Mouse (Mus musculus) ES-E14 (cell line): ENCODE results near the gene Prkag1. TPM values are rescaled to one million over a fixed set of nuclear protein-coding genes. Genes with fewer than 3 reads are reported as not detected.

Source experiments
- DNase-seq: peaks from one replicate; pipeline ENCODE4 v3.0.0-alpha.2; 2013; ENCODE audit warnings: low read depth, low spot score
- H3K27ac ChIP-seq: 2 replicates; pipeline ENCODE4 v1.5.1; 2012; ENCODE audit warnings: low read depth, mild to moderate bottlenecking, low read length, moderate library complexity, mixed read lengths; ENCODE audit not compliant: poor library complexity, insufficient read depth, severe bottlenecking
- H3K36me3 ChIP-seq: 2 replicates; pipeline ENCODE4 v1.6.1; 2012; ENCODE audit warnings: mild to moderate bottlenecking, low read length, moderate library complexity, mixed read lengths; ENCODE audit not compliant: control insufficient read depth, poor library complexity, insufficient read depth, severe bottlenecking
- H3K4me1 ChIP-seq, 2 experiments: fragments of 150-350 bp in 1 of 2; sonication (generic) in 1 of 2; 2 replicates each; pipeline ENCODE4 v1.6.1; 2012; ENCODE audit warnings: low read length in 2 of 2, mild to moderate bottlenecking in 1 of 2, mixed read lengths in 1 of 2; ENCODE audit not compliant: control insufficient read depth in 2 of 2, insufficient read depth in 2 of 2, poor library complexity in 1 of 2
- H3K4me3 ChIP-seq, 2 experiments: fragments of 150-350 bp in 1 of 2; sonication (generic) in 1 of 2; 2 replicates each; pipeline ENCODE4 v1.5.1; 2012; ENCODE audit warnings: low read length in 2 of 2, low read depth in 1 of 2, mild to moderate bottlenecking in 1 of 2, mixed read lengths in 1 of 2; ENCODE audit not compliant: insufficient read depth in 1 of 2, poor library complexity in 1 of 2, severe bottlenecking in 1 of 2
- H3K9ac ChIP-seq: 2 replicates; pipeline ENCODE4 v1.6.1; 2012; ENCODE audit warnings: low read depth, mild to moderate bottlenecking, low read length, mixed read lengths; ENCODE audit not compliant: poor library complexity, insufficient read depth, severe bottlenecking
- H3K9me3 ChIP-seq: fragments of 150-350 bp; sonication (generic); 2 replicates; pipeline ENCODE4 v1.6.1; 2012; ENCODE audit warnings: low read depth, mild to moderate bottlenecking, low read length; ENCODE audit not compliant: control insufficient read depth, insufficient read depth
- CHD2 ChIP-seq: IDR thresholded peaks from 2 replicates; pipeline ENCODE4 v1.6.1; 2014; ENCODE audit warnings: mild to moderate bottlenecking, low read depth, low read length, inconsistent platforms
- HCFC1 ChIP-seq: IDR thresholded peaks from 2 replicates; pipeline ENCODE4 v1.6.1; 2012; ENCODE audit warnings: low read length, inconsistent platforms, borderline replicate concordance; ENCODE audit not compliant: insufficient read depth
- MAFK ChIP-seq: IDR thresholded peaks from 2 replicates; pipeline ENCODE4 v1.6.1; 2014; ENCODE audit warnings: mild to moderate bottlenecking, low read depth, low read length, inconsistent platforms; ENCODE audit not compliant: insufficient read depth
- ZC3H11A ChIP-seq: IDR thresholded peaks from 2 replicates; pipeline ENCODE4 v1.6.1; 2012; ENCODE audit warnings: low read depth, mild to moderate bottlenecking, inconsistent platforms, low read length, borderline replicate concordance
- ZNF384 ChIP-seq: IDR thresholded peaks from 2 replicates; pipeline ENCODE4 v1.6.1; 2012; ENCODE audit warnings: low read depth, low read length, inconsistent platforms
- in situ Hi-C, 2 experiments: fragments of 600-800 bp; cut with MboI; formaldehyde crosslinking; loops; one replicate each; pipeline ENCODE4 v1.15.1; 2025; ENCODE audit warnings: low sequenced_read_pairs in 2 of 2, inconsistent platforms in 1 of 2; ENCODE audit not compliant: unreplicated experiment in 2 of 2
- total RNA-seq: library from RNA; depleted of rRNA; stranded (reverse); fragments of 300-350 nt; gene quantifications from 2 replicates; pipeline ENCODE4 v1.2.3, GENCODE M21; 2012

Prkag1 gene
- total RNA-seq, 1 experiment, result 54.7 TPM

DNA sequence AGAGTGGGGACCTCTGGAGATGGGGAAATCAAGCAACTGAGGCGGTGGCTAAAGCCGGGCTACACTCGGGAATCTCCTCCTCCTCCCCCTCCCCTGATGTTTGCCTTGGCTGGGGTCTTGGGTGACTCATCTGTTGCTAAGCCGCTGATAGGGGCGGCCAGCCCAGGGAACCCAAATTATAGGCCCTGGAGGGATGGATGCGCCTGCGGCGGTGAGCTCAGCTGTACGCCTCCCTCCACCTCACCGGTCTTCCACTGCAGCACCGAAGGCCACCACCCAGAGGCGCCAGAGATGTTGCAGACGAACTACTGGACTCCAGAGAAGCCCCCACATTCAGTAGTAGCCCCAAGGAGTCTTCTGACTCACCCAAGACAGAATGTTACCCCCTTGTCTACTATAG, 50.7 kb downstream of the Prkag1 start:
- no peaks in the 10 kb centered on the region for H3K9me3 ChIP-seq
- no peak for DNase-seq
- no peak overlapping the region for H3K9ac ChIP-seq
- in situ Hi-C loops, result loop anchor here in 1 of 2 experiments (25.0 kb wide), 1 partner anchor 307 kb away; the partner anchor contains the start of genes C1ql4 and Dnajc22
- H3K4me3 ChIP-seq, result no peak overlapping the region
- H3K36me3 ChIP-seq, result no peaks in the 10 kb centered on the region
- no peak for TF ChIP-seq HCFC1
- TF ChIP-seq MAFK, result no peak
- no peak for TF ChIP-seq ZC3H11A
- TF ChIP-seq CHD2, result no peak
- no peak for TF ChIP-seq ZNF384
- H3K4me1 ChIP-seq, result peaks cover 0 to 13% of the 10 kb centered on the region in 2 experiments; a peak in 1 of 4 replicates
- no peak overlapping the region for H3K27ac ChIP-seq

- DNase-seq, result no peak
- Histone ChIP-seq H3K9me3 (no peaks in the 10 kb centered on the region), H3K4me3 (no peak overlapping the region), H3K4me1 (peaks cover 0 to 13% of the 10 kb centered on the region in 2 experiments; a peak in 1 of 4 replicates), H3K9ac (no peak overlapping the region), H3K36me3 (no peaks in the 10 kb centered on the region), H3K27ac (no peak overlapping the region)
- TF ChIP-seq ZC3H11A (no peak), ZNF384 (no peak), MAFK (no peak), CHD2 (no peak), HCFC1 (no peak)
- in situ Hi-C loops, result loop anchor here in 1 of 2 experiments (25.0 kb wide), 1 partner anchor 307 kb away; the partner anchor contains the start of genes C1ql4 and Dnajc22
Measured at GRCm38 (mm10) chr15:98780075-98780474, 51.2 kb downstream of the Prkag1 start.

GRCm38 (mm10) chr15:98778806-98779205, 52.5 kb downstream of the Prkag1 start:
- Histone ChIP-seq H3K27ac (no peak overlapping the region), H3K9ac (no peak overlapping the region), H3K4me1 (peaks cover 0 to 15% of the 10 kb centered on the region in 2 experiments; a peak in 1 of 4 replicates), H3K4me3 (no peak overlapping the region), H3K36me3 (no peaks in the 10 kb centered on the region), H3K9me3 (no peaks in the 10 kb centered on the region)
- TF ChIP-seq HCFC1 (no peak), CHD2 (no peak), MAFK (no peak), ZC3H11A (no peak), ZNF384 (no peak)
- DNase-seq, result no peak
- in situ Hi-C loops, result loop anchor here (5.0 to 25.0 kb wide), 2 partner anchors 308 to 318 kb away; partner anchors contain the start of genes C1ql4 (in 1 of the 2) and Dnajc22 (in 1 of the 2)

DNA sequence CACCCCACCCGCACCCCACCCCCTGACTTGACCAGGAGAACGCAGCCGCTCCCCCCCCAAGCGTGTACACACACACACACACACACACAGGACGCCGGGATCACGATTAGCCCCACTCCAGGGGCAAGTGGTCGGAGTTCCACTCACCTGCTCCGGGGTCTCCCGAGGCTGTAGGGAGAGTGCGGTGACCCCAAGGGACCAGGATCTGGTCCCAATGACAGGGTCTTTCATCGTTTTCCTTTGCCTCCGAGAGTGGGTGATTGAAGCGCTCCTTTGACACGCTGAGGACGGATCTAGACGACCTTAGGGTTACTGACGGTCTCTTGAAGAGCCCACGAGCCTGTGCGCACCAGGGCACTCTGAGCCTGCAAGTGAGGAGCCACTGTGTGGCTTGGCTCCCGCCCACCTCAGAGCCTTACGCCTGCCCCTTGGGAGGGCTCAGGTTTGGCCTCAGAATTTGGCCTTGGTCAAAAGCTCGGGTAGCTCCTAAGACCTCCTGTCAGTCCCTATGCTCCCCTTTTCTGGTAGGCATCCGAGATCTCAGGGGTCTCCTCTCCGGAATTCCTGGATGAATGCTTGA, 53.0 kb downstream of the Prkag1 start:
- no peaks in the 10 kb centered on the region for H3K9me3 ChIP-seq
- no peak for DNase-seq
- peak overlapping the region; percentile 7 to 34; a peak in 1 of 4 replicates for H3K4me3 ChIP-seq
- in situ Hi-C loops, result loop anchor here (5.0 to 25.0 kb wide), 2 partner anchors 309 to 319 kb away; partner anchors contain the start of genes C1ql4 (in 1 of the 2) and Dnajc22 (in 1 of the 2)
- no peaks in the 10 kb centered on the region for H3K36me3 ChIP-seq
- no peak overlapping the region for H3K9ac ChIP-seq
- peaks cover 0 to 15% of the 10 kb centered on the region in 2 experiments; a peak in 1 of 4 replicates for H3K4me1 ChIP-seq
- no peak overlapping the region for H3K27ac ChIP-seq
- TF ChIP-seq MAFK (no peak), CHD2 (no peak), HCFC1 (no peak), ZC3H11A (no peak), ZNF384 (no peak)
